Mouse (Mus musculus) liver, adult 2 months (tissue): ENCODE results near the gene Pde4d.

Experiments used
- CTCF ChIP-seq: fragments of 200-500 bp; IDR thresholded peaks from 2 replicates; pipeline ENCODE4 v1.5.1; 2011; ENCODE audit warnings: low read depth, low read length, control low read depth
- POLR2A ChIP-seq: fragments of 200-500 bp; IDR thresholded peaks from 2 replicates; pipeline ENCODE4 v1.6.1; 2011; ENCODE audit warnings: low read length, control low read depth; ENCODE audit not compliant: insufficient read depth; ENCODE audit errors: extremely low read depth

DNA sequence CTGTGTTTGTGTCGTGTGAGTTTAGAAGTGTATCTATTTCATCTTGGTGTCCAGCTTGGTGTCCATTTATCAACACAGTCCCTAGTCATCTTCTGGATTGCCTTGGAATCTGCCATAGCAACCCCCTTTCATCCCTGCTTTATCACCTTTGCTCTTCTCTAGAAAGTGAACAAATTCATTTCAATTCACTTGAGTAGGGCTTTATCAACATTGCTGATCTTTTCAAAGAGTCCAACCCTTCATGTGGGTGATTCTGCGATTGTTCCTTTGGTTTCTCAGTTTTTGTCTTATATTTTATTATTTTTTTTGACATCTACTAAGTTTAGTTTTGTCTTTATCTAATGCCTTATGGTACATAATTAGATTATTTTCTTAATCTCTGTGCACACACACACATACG is 1385.2 kb downstream of the Pde4d start:
- TF ChIP-seq CTCF (no peak), POLR2A (no peak)
